In genomic region chr5:37030753-37031152, GRCm38 (mm10) we compare ENCODE assay signal across 33 mouse cellular contexts. TPM values are rescaled to one million over a fixed set of nuclear protein-coding genes. Genes with fewer than 3 reads are reported as not detected.
DNase-seq lines count a peak whose midpoint lies in the region; ATAC-seq and TF ChIP-seq lines count a peak whose summit lies in the region.
"Had no signal": no experiment of that assay in that cellular context is flagged by ENCODE, and none has a peak within 500 bp of the region (broad histone marks: within the 10 kb centered on the region; RNA-seq: fewer than 3 reads in every experiment).

No protein-coding gene starts in this region.

- peak overlapping the region; percentile 72 for H3K4me2 ChIP-seq in forebrain, embryonic 16.5 days (ENCODE audit: low read length)
- H3K4me2 ChIP-seq in forebrain, embryonic 13.5 days: no peak overlapping the region
- peak overlapping the region; percentile 91 for H3K4me2 ChIP-seq in hindbrain, postnatal 0 days (ENCODE audit: low read depth, low read length)
- no peak overlapping the region for H3K4me2 ChIP-seq in hindbrain, embryonic 12.5 days (replicated peaks)
- peak overlapping the region; percentile 70; the same call in 1 of the 2 replicates for H3K4me2 ChIP-seq in midbrain, postnatal 0 days (ENCODE audit: low read depth, low read length, poor library complexity, severe bottlenecking)
- 0 out of 2 replicates have a peak overlapping the region, but pooled peaks have one; percentile 4 for H3K4me2 ChIP-seq in neural tube, embryonic 14.5 days (ENCODE audit: low read depth, low read length)
- H3K4me2 ChIP-seq: embryonic facial prominence, embryonic 13.5 days; forebrain, embryonic 12.5 days; limb, embryonic 12.5 days; lung, embryonic 15.5 days; midbrain, embryonic 12.5 days had no signal

- no peak for TF ChIP-seq POLR2A in kidney, adult 2 months (IDR thresholded peaks at IDR 0.05; ENCODE audit: low read depth, low read length)

- no peak for ATAC-seq in forebrain, embryonic 16.5 days
- no peak for ATAC-seq in forebrain, embryonic 13.5 days
- no peak for ATAC-seq in hindbrain, postnatal 0 days
- ATAC-seq in hindbrain, embryonic 12.5 days (ENCODE audit: low FRiP score): no peak
- no peak for ATAC-seq in midbrain, postnatal 0 days (ENCODE audit: low FRiP score)
- ATAC-seq in neural tube, embryonic 14.5 days (ENCODE audit: low read depth): no peak
- ATAC-seq: Patski had no signal

- TF ChIP-seq CTCF in hindbrain, postnatal 0 days (IDR thresholded peaks at IDR 0.05; ENCODE audit: low read depth): no peak
- no peak for TF ChIP-seq CTCF in midbrain, postnatal 0 days (IDR thresholded peaks at IDR 0.05)
- TF ChIP-seq CTCF in kidney, adult 2 months (conservative IDR thresholded peaks at IDR 0.05; ENCODE audit: insufficient read depth, insufficient read length, low read depth, low read length): no peak

- no peaks in the 10 kb centered on the region for H3K36me3 ChIP-seq in forebrain, embryonic 16.5 days (ENCODE audit: control insufficient read depth, insufficient read depth)
- H3K36me3 ChIP-seq in forebrain, embryonic 13.5 days (ENCODE audit: poor library complexity, severe bottlenecking): no peaks in the 10 kb centered on the region
- no peaks in the 10 kb centered on the region for H3K36me3 ChIP-seq in hindbrain, postnatal 0 days (ENCODE audit: insufficient read depth, low read length)
- H3K36me3 ChIP-seq in hindbrain, embryonic 12.5 days: no peaks in the 10 kb centered on the region
- no peaks in the 10 kb centered on the region for H3K36me3 ChIP-seq in midbrain, postnatal 0 days (ENCODE audit: insufficient read depth, low read length)
- no peaks in the 10 kb centered on the region for H3K36me3 ChIP-seq in midbrain, embryonic 10.5 days
- no peaks in the 10 kb centered on the region for H3K36me3 ChIP-seq in neural tube, embryonic 14.5 days (ENCODE audit: control insufficient read depth, insufficient read depth, low read length)
- H3K36me3 ChIP-seq in kidney, adult 2 months (ENCODE audit: control insufficient read depth, insufficient read depth, low read length): no peaks in the 10 kb centered on the region
- H3K36me3 ChIP-seq: embryonic facial prominence, embryonic 13.5 days; forebrain, embryonic 12.5 days; hindbrain, embryonic 10.5 days; limb, embryonic 12.5 days; lung, embryonic 15.5 days; midbrain, embryonic 12.5 days had no signal

- no peak for DNase-seq in hindbrain, postnatal 0 days (ENCODE audit: low spot score)
- DNase-seq in midbrain, postnatal 0 days (ENCODE audit: low spot score): no peak
- DNase-seq in midbrain, embryonic 10.5 days (ENCODE audit: low spot score): no peak
- no peak for DNase-seq in kidney, adult 2 months
- DNase-seq: adrenal gland, postnatal 10 days; cerebellum, adult 11-12 months; cerebellum, adult 9-11 months; gastrocnemius, postnatal 10 days; heart, postnatal 14 days; kidney, adult 18-20 months; kidney, postnatal 36 days; layer of hippocampus, postnatal 36 days; thymus, adult 2 months; thymus, postnatal 36 days had no signal

- H3K4me3 ChIP-seq in forebrain, embryonic 16.5 days (replicated peaks; ENCODE audit: low read length): peak overlapping the region; percentile 69
- no peak overlapping the region for H3K4me3 ChIP-seq in forebrain, embryonic 13.5 days
- H3K4me3 ChIP-seq in hindbrain, postnatal 0 days (ENCODE audit: low read length): no peak overlapping the region
- H3K4me3 ChIP-seq in hindbrain, embryonic 12.5 days: no peak overlapping the region
- H3K4me3 ChIP-seq in midbrain, postnatal 0 days (ENCODE audit: low read depth, low read length): no peak overlapping the region
- H3K4me3 ChIP-seq in midbrain, embryonic 10.5 days: no peak overlapping the region
- no peak overlapping the region for H3K4me3 ChIP-seq in neural tube, embryonic 14.5 days (ENCODE audit: low read depth, low read length)
- H3K4me3 ChIP-seq in kidney, adult 2 months (ENCODE audit: insufficient read depth, low read depth, low read length): no peak overlapping the region
- H3K4me3 ChIP-seq: embryonic facial prominence, embryonic 13.5 days; forebrain, embryonic 12.5 days; hindbrain, embryonic 10.5 days; limb, embryonic 12.5 days; lung, embryonic 15.5 days; midbrain, embryonic 12.5 days had no signal

- peaks cover 22% of the 10 kb centered on the region for H3K4me1 ChIP-seq in forebrain, embryonic 16.5 days (replicated peaks; ENCODE audit: control insufficient read depth, insufficient read depth, low read length)
- peaks cover 10% of the 10 kb centered on the region for H3K4me1 ChIP-seq in forebrain, embryonic 13.5 days
- peaks cover 7% of the 10 kb centered on the region; the same call in 1 of the 2 replicates for H3K4me1 ChIP-seq in hindbrain, postnatal 0 days (ENCODE audit: insufficient read depth, low read length)
- peaks cover 17% of the 10 kb centered on the region for H3K4me1 ChIP-seq in hindbrain, embryonic 12.5 days
- H3K4me1 ChIP-seq in midbrain, postnatal 0 days (ENCODE audit: insufficient read depth, low read length): no peaks in the 10 kb centered on the region; the same call in 1 of the 2 replicates
- peaks cover 22% of the 10 kb centered on the region for H3K4me1 ChIP-seq in midbrain, embryonic 10.5 days
- no peaks in the 10 kb centered on the region for H3K4me1 ChIP-seq in neural tube, embryonic 14.5 days (ENCODE audit: control insufficient read depth, insufficient read depth, low read length)
- no peaks in the 10 kb centered on the region for H3K4me1 ChIP-seq in kidney, adult 2 months (ENCODE audit: control insufficient read depth, insufficient read depth, low read length)

- peaks cover 5% of the 10 kb centered on the region; the same call in 1 of the 2 replicates for H3K27me3 ChIP-seq in forebrain, embryonic 16.5 days (replicated peaks; ENCODE audit: control insufficient read depth, insufficient read depth, low read length)
- peaks cover 58% of the 10 kb centered on the region for H3K27me3 ChIP-seq in forebrain, embryonic 13.5 days
- H3K27me3 ChIP-seq in hindbrain, postnatal 0 days (ENCODE audit: insufficient read depth, low read length): peaks cover 8% of the 10 kb centered on the region; the same call in 1 of the 2 replicates
- peaks cover 66% of the 10 kb centered on the region for H3K27me3 ChIP-seq in hindbrain, embryonic 12.5 days
- H3K27me3 ChIP-seq in midbrain, postnatal 0 days (ENCODE audit: insufficient read depth, low read length): 0 out of 2 replicates have a peak, but pooled peaks cover 5% of the 10 kb centered on the region
- H3K27me3 ChIP-seq in midbrain, embryonic 10.5 days (ENCODE audit: low read depth, poor library complexity, severe bottlenecking): peaks cover 69% of the 10 kb centered on the region
- peaks cover 9% of the 10 kb centered on the region; the same call in 1 of the 2 replicates for H3K27me3 ChIP-seq in neural tube, embryonic 14.5 days (ENCODE audit: control insufficient read depth, insufficient read depth, low read length)
- peaks cover 5% of the 10 kb centered on the region for H3K27me3 ChIP-seq in kidney, adult 2 months (replicated peaks; ENCODE audit: control insufficient read depth, insufficient read depth, low read length)

- 51% methylated on average over 9 of the region's 9 CpGs for WGBS in forebrain, embryonic 16.5 days
- whole genome bisulfite sequencing in forebrain, embryonic 13.5 days: 55% methylated on average over 9 of the region's 9 CpGs
- WGBS in hindbrain, postnatal 0 days: 54% methylated on average over 9 of the region's 9 CpGs
- 59% methylated on average over 9 of the region's 9 CpGs for WGBS in hindbrain, embryonic 12.5 days
- WGBS in midbrain, postnatal 0 days: 50% methylated on average over 9 of the region's 9 CpGs
- WGBS in midbrain, embryonic 10.5 days: 57% methylated on average over 9 of the region's 9 CpGs
- WGBS in neural tube, embryonic 14.5 days: 55% methylated on average over 9 of the region's 9 CpGs
- 47% methylated on average over 9 of the region's 9 CpGs for WGBS in kidney, adult 2 months

- H3K9ac ChIP-seq in forebrain, embryonic 16.5 days (replicated peaks; ENCODE audit: low read depth, low read length): no peak overlapping the region
- no peak overlapping the region for H3K9ac ChIP-seq in forebrain, embryonic 13.5 days
- no peak overlapping the region for H3K9ac ChIP-seq in hindbrain, postnatal 0 days (replicated peaks; ENCODE audit: low read length)
- no peak overlapping the region for H3K9ac ChIP-seq in hindbrain, embryonic 12.5 days
- H3K9ac ChIP-seq in midbrain, postnatal 0 days (replicated peaks; ENCODE audit: low read length, poor library complexity, severe bottlenecking): no peak overlapping the region
- no peak overlapping the region for H3K9ac ChIP-seq in neural tube, embryonic 14.5 days (replicated peaks; ENCODE audit: low read depth, low read length)
- H3K9ac ChIP-seq: embryonic facial prominence, embryonic 13.5 days; forebrain, embryonic 12.5 days; limb, embryonic 12.5 days; lung, embryonic 15.5 days; midbrain, embryonic 12.5 days had no signal

- H3K9me3 ChIP-seq in forebrain, embryonic 16.5 days (ENCODE audit: control insufficient read depth, low read length): no peaks in the 10 kb centered on the region
- H3K9me3 ChIP-seq in forebrain, embryonic 13.5 days (replicated peaks): no peaks in the 10 kb centered on the region
- H3K9me3 ChIP-seq in hindbrain, postnatal 0 days (ENCODE audit: low read length): no peaks in the 10 kb centered on the region
- no peaks in the 10 kb centered on the region for H3K9me3 ChIP-seq in hindbrain, embryonic 12.5 days (replicated peaks)
- H3K9me3 ChIP-seq in midbrain, postnatal 0 days (ENCODE audit: low read length): no peaks in the 10 kb centered on the region
- H3K9me3 ChIP-seq in midbrain, embryonic 10.5 days (replicated peaks): no peaks in the 10 kb centered on the region
- H3K9me3 ChIP-seq in neural tube, embryonic 14.5 days (ENCODE audit: control insufficient read depth, low read length): no peaks in the 10 kb centered on the region
- H3K9me3 ChIP-seq: embryonic facial prominence, embryonic 13.5 days; forebrain, embryonic 12.5 days; hindbrain, embryonic 10.5 days; limb, embryonic 12.5 days; lung, embryonic 15.5 days; midbrain, embryonic 12.5 days had no signal

- H3K27ac ChIP-seq in forebrain, embryonic 16.5 days (ENCODE audit: low read length): no peak overlapping the region
- no peak overlapping the region for H3K27ac ChIP-seq in forebrain, embryonic 13.5 days
- no peak overlapping the region for H3K27ac ChIP-seq in hindbrain, postnatal 0 days
- no peak overlapping the region for H3K27ac ChIP-seq in hindbrain, embryonic 12.5 days
- no peak overlapping the region for H3K27ac ChIP-seq in midbrain, postnatal 0 days (ENCODE audit: low read depth, low read length)
- H3K27ac ChIP-seq in midbrain, embryonic 10.5 days (replicated peaks): no peak overlapping the region
- no peak overlapping the region for H3K27ac ChIP-seq in neural tube, embryonic 14.5 days (ENCODE audit: low read depth, low read length)
- H3K27ac ChIP-seq in kidney, adult 2 months (ENCODE audit: insufficient read depth, low read depth, low read length): no peak overlapping the region
- H3K27ac ChIP-seq: embryonic facial prominence, embryonic 13.5 days; forebrain, embryonic 12.5 days; hindbrain, embryonic 10.5 days; limb, embryonic 12.5 days; lung, embryonic 15.5 days; midbrain, embryonic 12.5 days; stomach, postnatal 0 days had no signal

RNA-seq across cellular contexts. Expression of gene Wfs1, which starts 41.7 kb away (rescaled TPM):
- polyA plus RNA-seq in forebrain, embryonic 16.5 days (2015; fragmentation: Nextera tagmentation; extraction: Ambion mirVana): 8.5 and 10.7 TPM in 2 replicates
- 5.3 and 6.5 TPM in 2 replicates for polyA plus RNA-seq in forebrain, embryonic 13.5 days (2015; fragmentation: Nextera tagmentation; extraction: Ambion mirVana)
- total RNA-seq in hindbrain, postnatal 0 days (2014; rRNA removed): 9.8 and 14.0 TPM in 2 replicates
- polyA plus RNA-seq in hindbrain, postnatal 0 days (2015; fragmentation: Nextera tagmentation; extraction: Ambion mirVana): 8.7 and 9.2 TPM in 2 replicates
- polyA plus RNA-seq in hindbrain, embryonic 12.5 days (2016; fragmentation: Nextera tagmentation; extraction: Ambion mirVana): 8.6 and 9.6 TPM in 2 replicates
- 11.3 and 14.0 TPM in 2 replicates for total RNA-seq in midbrain, postnatal 0 days (2014; rRNA removed)
- polyA plus RNA-seq in midbrain, postnatal 0 days (2015; fragmentation: Nextera tagmentation; extraction: Ambion mirVana): 11.9 and 12.8 TPM in 2 replicates
- polyA plus RNA-seq in midbrain, embryonic 10.5 days (2016; fragmentation: Nextera tagmentation; extraction: Ambion mirVana): 8.9 and 9.9 TPM in 2 replicates
- 7.4 and 9.6 TPM in 2 replicates for polyA plus RNA-seq in neural tube, embryonic 14.5 days (2014; fragmentation: Nextera tagmentation; extraction: Ambion mirVana)
- 18.8 and 20.0 TPM in 2 replicates for polyA plus RNA-seq in kidney, adult 2 months (2012; rRNA removed)
- total RNA-seq: MEL had no signal

RNA-seq across cellular contexts. Expression of gene Gm1043, which starts 54.4 kb away (rescaled TPM):
- polyA plus RNA-seq in forebrain, embryonic 16.5 days (2015; fragmentation: Nextera tagmentation; extraction: Ambion mirVana): 2.6 and 4.3 TPM in 2 replicates
- 0.40 and 0.68 TPM in 2 replicates for polyA plus RNA-seq in forebrain, embryonic 13.5 days (2015; fragmentation: Nextera tagmentation; extraction: Ambion mirVana)
- 17.4 and 20.0 TPM in 2 replicates for total RNA-seq in hindbrain, postnatal 0 days (2014; rRNA removed)
- polyA plus RNA-seq in hindbrain, postnatal 0 days (2015; fragmentation: Nextera tagmentation; extraction: Ambion mirVana): 1.5 and 1.7 TPM in 2 replicates
- 0.36 and 0.52 TPM in 2 replicates for polyA plus RNA-seq in hindbrain, embryonic 12.5 days (2016; fragmentation: Nextera tagmentation; extraction: Ambion mirVana)
- 19.4 and 29.5 TPM in 2 replicates for total RNA-seq in midbrain, postnatal 0 days (2014; rRNA removed)
- 1.2 and 1.6 TPM in 2 replicates for polyA plus RNA-seq in midbrain, postnatal 0 days (2015; fragmentation: Nextera tagmentation; extraction: Ambion mirVana)
- polyA plus RNA-seq in midbrain, embryonic 10.5 days (2016; fragmentation: Nextera tagmentation; extraction: Ambion mirVana): 0.01 and 0.05 TPM in 2 replicates
- polyA plus RNA-seq in neural tube, embryonic 14.5 days (2014; fragmentation: Nextera tagmentation; extraction: Ambion mirVana): 2.0 and 2.6 TPM in 2 replicates
- 0.08 TPM in 2 replicates for polyA plus RNA-seq in kidney, adult 2 months (2012; rRNA removed)
- total RNA-seq: gastrocnemius, postnatal 10 days; liver, adult 2 months; megakaryocyte progenitor cell, adult 5-6 weeks; MEL had no signal
- polyA plus RNA-seq: embryonic facial prominence, embryonic 13.5 days; heart, embryonic 14.5 days; intestine, embryonic 14.5 days; kidney, embryonic 16.5 days; limb, embryonic 12.5 days; liver, embryonic 16.5 days; lung, embryonic 15.5 days; Patski had no signal

Comparison
In these comparisons a context has a peak if more than half of its experiments do, and no peak if none do; other contexts are left out.
1. H3K4me2 ChIP-seq: peak in forebrain, embryonic 16.5 days (single experiment), hindbrain, postnatal 0 days (single experiment), midbrain, postnatal 0 days (single experiment) and neural tube, embryonic 14.5 days (single experiment); none in forebrain, embryonic 13.5 days (single experiment) and hindbrain, embryonic 12.5 days (single experiment).